12 mouse cellular contexts compared by ENCODE assay signal in genomic region chr1:178626961-178627381, GRCm38 (mm10).
A peak's percentile ranks its signal among the peaks of the same experiment; 100 is the strongest.
DNase-seq lines count a peak whose midpoint lies in the region; ATAC-seq lines count a peak whose summit lies in the region.
"Had no signal": no experiment of that assay in that cellular context is flagged by ENCODE, and none has a peak within 500 bp of the region (broad histone marks: within the 10 kb centered on the region; RNA-seq: fewer than 3 reads in every experiment).

No protein-coding gene starts in this region.

- H3K9ac ChIP-seq in forebrain, embryonic 15.5 days (replicated peaks) = no peak overlapping the region
- H3K9ac ChIP-seq in forebrain, embryonic 11.5 days (ENCODE audit: low read length) = no peak overlapping the region
- no peak overlapping the region for H3K9ac ChIP-seq in embryonic facial prominence, embryonic 13.5 days
- H3K9ac ChIP-seq in midbrain, embryonic 14.5 days (replicated peaks; ENCODE audit: low read length) = no peak overlapping the region

- peaks cover 9% of the 10 kb centered on the region; the same call in 1 of the 2 replicates for H3K4me1 ChIP-seq in forebrain, embryonic 15.5 days
- H3K4me1 ChIP-seq in forebrain, embryonic 11.5 days (replicated peaks; ENCODE audit: control insufficient read depth, insufficient read depth, low read length) = no peaks in the 10 kb centered on the region
- H3K4me1 ChIP-seq in embryonic facial prominence, embryonic 13.5 days = peaks cover 39% of the 10 kb centered on the region
- peaks cover 4% of the 10 kb centered on the region for H3K4me1 ChIP-seq in midbrain, embryonic 14.5 days (ENCODE audit: control insufficient read depth, insufficient read depth, low read length)
- H3K4me1 ChIP-seq: megakaryocyte, embryonic 14.5 days had no signal

- H3K9me3 ChIP-seq in forebrain, embryonic 15.5 days = no peaks in the 10 kb centered on the region
- H3K9me3 ChIP-seq in forebrain, embryonic 11.5 days (ENCODE audit: control insufficient read depth, low read length) = no peaks in the 10 kb centered on the region
- no peaks in the 10 kb centered on the region for H3K9me3 ChIP-seq in embryonic facial prominence, embryonic 13.5 days
- no peaks in the 10 kb centered on the region for H3K9me3 ChIP-seq in midbrain, embryonic 14.5 days (ENCODE audit: control insufficient read depth, low read length)
- H3K9me3 ChIP-seq: megakaryocyte, embryonic 14.5 days had no signal

- H3K36me3 ChIP-seq in forebrain, embryonic 15.5 days = no peaks in the 10 kb centered on the region
- H3K36me3 ChIP-seq in forebrain, embryonic 11.5 days (ENCODE audit: control insufficient read depth, insufficient read depth, low read length) = no peaks in the 10 kb centered on the region
- H3K36me3 ChIP-seq in embryonic facial prominence, embryonic 13.5 days = peaks cover 7% of the 10 kb centered on the region; the same call in 1 of the 2 replicates
- no peaks in the 10 kb centered on the region for H3K36me3 ChIP-seq in midbrain, embryonic 14.5 days (ENCODE audit: control insufficient read depth, insufficient read depth, low read length)

- no peak overlapping the region for H3K27ac ChIP-seq in forebrain, embryonic 15.5 days (replicated peaks)
- no peak overlapping the region for H3K27ac ChIP-seq in forebrain, embryonic 11.5 days (ENCODE audit: low read depth, low read length)
- H3K27ac ChIP-seq in embryonic facial prominence, embryonic 13.5 days = 0 out of 2 replicates have a peak overlapping the region, but pooled peaks have one; percentile 41
- no peak overlapping the region for H3K27ac ChIP-seq in midbrain, embryonic 14.5 days (replicated peaks; ENCODE audit: low read depth, low read length)
- H3K27ac ChIP-seq: heart, adult 2 months had no signal

- H3K27me3 ChIP-seq in forebrain, embryonic 15.5 days = no peaks in the 10 kb centered on the region
- no peaks in the 10 kb centered on the region for H3K27me3 ChIP-seq in forebrain, embryonic 11.5 days (ENCODE audit: control insufficient read depth, insufficient read depth, low read length)
- no peaks in the 10 kb centered on the region for H3K27me3 ChIP-seq in embryonic facial prominence, embryonic 13.5 days
- H3K27me3 ChIP-seq in midbrain, embryonic 14.5 days (ENCODE audit: control insufficient read depth, insufficient read depth, low read length) = no peaks in the 10 kb centered on the region
- H3K27me3 ChIP-seq: megakaryocyte, embryonic 14.5 days had no signal

- 49% methylated on average over 6 of the region's 6 CpGs for WGBS in forebrain, embryonic 15.5 days
- 68% methylated on average over 6 of the region's 6 CpGs for WGBS in forebrain, embryonic 11.5 days
- 57% methylated on average over 6 of the region's 6 CpGs for WGBS in embryonic facial prominence, embryonic 13.5 days
- WGBS in midbrain, embryonic 14.5 days = 15% methylated on average over 6 of the region's 6 CpGs

- ATAC-seq in forebrain, embryonic 15.5 days (replicated peaks) = peak; percentile 39; the same call in 1 of the 2 replicates
- ATAC-seq in forebrain, embryonic 11.5 days (replicated peaks; ENCODE audit: low FRiP score) = no peak
- ATAC-seq in embryonic facial prominence, embryonic 13.5 days (ENCODE audit: insufficient number of reproducible peaks, insufficient read depth, low FRiP score, low TSS enrichment, low read depth) = no peak
- no peak for ATAC-seq in midbrain, embryonic 14.5 days (ENCODE audit: low FRiP score, low TSS enrichment)

- H3K4me3 ChIP-seq in forebrain, embryonic 15.5 days = no peak overlapping the region
- no peak overlapping the region for H3K4me3 ChIP-seq in forebrain, embryonic 11.5 days (ENCODE audit: low read depth, low read length)
- H3K4me3 ChIP-seq in embryonic facial prominence, embryonic 13.5 days = no peak overlapping the region
- no peak overlapping the region for H3K4me3 ChIP-seq in midbrain, embryonic 14.5 days (replicated peaks; ENCODE audit: low read depth, low read length)
- H3K4me3 ChIP-seq: heart, adult 2 months; megakaryocyte, embryonic 14.5 days had no signal

- no peak overlapping the region for H3K4me2 ChIP-seq in forebrain, embryonic 15.5 days (replicated peaks)
- no peak overlapping the region for H3K4me2 ChIP-seq in forebrain, embryonic 11.5 days (ENCODE audit: low read depth, low read length, severe bottlenecking)
- H3K4me2 ChIP-seq in embryonic facial prominence, embryonic 13.5 days = no peak overlapping the region
- no peak overlapping the region for H3K4me2 ChIP-seq in midbrain, embryonic 14.5 days (ENCODE audit: low read length)

- DNase-seq in forebrain, embryonic 11.5 days (ENCODE audit: low spot score) = no peak
- DNase-seq in layer of hippocampus, postnatal 10 days (ENCODE audit: low spot score in 2 of 2) = peak; percentile 32 to 51
- DNase-seq in layer of hippocampus, postnatal 25 days (ENCODE audit: extremely low spot score in 1 of 2, low spot score in 1 of 2) = no peak
- DNase-seq in midbrain, embryonic 14.5 days = peak; percentile 55
- no peak for DNase-seq in adrenal gland, adult (ENCODE audit: inconsistent age in 2 of 2, low spot score in 1 of 2)
- DNase-seq in thymus, adult 18-20 months = no peak
- DNase-seq: B cell, adult 2 months; embryo, embryonic 11 days; heart, adult 2 months had no signal

Comparison
In these comparisons a context has a peak if more than half of its experiments do, and no peak if none do; other contexts are left out.
1. DNase-seq: peak in layer of hippocampus, postnatal 10 days (2 of 2) and midbrain, embryonic 14.5 days (single experiment); none in forebrain, embryonic 11.5 days (single experiment), layer of hippocampus, postnatal 25 days (0 of 2), adrenal gland, adult (0 of 2) and thymus, adult 18-20 months (0 of 2).